Mouse (Mus musculus) hindbrain, embryonic 10.5 days (tissue): Measurements from ENCODE around the gene Aff3. TPM values are rescaled to one million over a fixed set of nuclear protein-coding genes. Genes with fewer than 3 reads are reported as not detected.

Source experiments
- DNase-seq: peaks from one replicate; pipeline ENCODE4 v3.0.0-alpha.2; 2017; ENCODE audit warnings: low spot score
- H3K27ac ChIP-seq: fragments of 300-500 bp; sonication (generic); 2 replicates; pipeline ENCODE4 v1.5.1; 2016; ENCODE audit warnings: mild to moderate bottlenecking, moderate library complexity
- H3K27me3 ChIP-seq: fragments of 300-500 bp; sonication (generic); 2 replicates; pipeline ENCODE4 v1.6.1; 2016; ENCODE audit warnings: mild to moderate bottlenecking; ENCODE audit not compliant: poor library complexity, insufficient read depth, severe bottlenecking
- H3K36me3 ChIP-seq: fragments of 300-500 bp; sonication (generic); 2 replicates; pipeline ENCODE4 v1.6.1; 2016; ENCODE audit warnings: mild to moderate bottlenecking, moderate library complexity
- H3K4me1 ChIP-seq: fragments of 300-500 bp; sonication (generic); replicated peaks from 2 replicates; pipeline ENCODE4 v1.6.1; 2016; ENCODE audit warnings: mild to moderate bottlenecking
- H3K4me3 ChIP-seq: fragments of 300-500 bp; sonication (generic); 2 replicates; pipeline ENCODE4 v1.5.1; 2016; ENCODE audit warnings: mild to moderate bottlenecking, moderate library complexity
- H3K9me3 ChIP-seq: fragments of 300-500 bp; sonication (generic); 2 replicates; pipeline ENCODE4 v1.6.1; 2016; ENCODE audit warnings: mild to moderate bottlenecking, moderate library complexity
- WGBS: fragments of 180-500 bp; shearing (Covaris S2); methylation state at CpG from one replicate; pipeline ENCODE4 v1.1.7; 2016; 5-methylcytosine and 5-hydroxymethylcytosine counted together
- polyA plus RNA-seq: library from polyadenylated mRNA; unstranded; fragments of >200 nt; fragmentation: Nextera tagmentation; extraction: Ambion mirVana; gene quantifications from 2 replicates; pipeline ENCODE4 v1.2.1, GENCODE M21; 2016

Gene Aff3
- polyA plus RNA-seq, 1 experiment from 2014 or later: 11.4 TPM

- H3K36me3 ChIP-seq: no peaks in the 10 kb centered on the region
- 89% methylated on average over 6 of the region's 6 CpGs for WGBS
- no peak for DNase-seq
- H3K27ac ChIP-seq: no peak overlapping the region
- no peak overlapping the region for H3K4me3 ChIP-seq
- no peaks in the 10 kb centered on the region for H3K9me3 ChIP-seq
- no peaks in the 10 kb centered on the region for H3K27me3 ChIP-seq
- peaks cover 16% of the 10 kb centered on the region; the same call in 1 of the 2 replicates for H3K4me1 ChIP-seq
Observed at GRCm38 (mm10) chr1:38489733-38490132, 175.0 kb downstream of the Aff3 start.

GRCm38 (mm10) chr1:38488667-38489210 lies 176.0 kb downstream of the Aff3 start:
- H3K9me3 ChIP-seq: no peaks in the 10 kb centered on the region
- H3K27ac ChIP-seq: peak overlapping the region; percentile 45; the same call in 1 of the 2 replicates
- H3K27me3 ChIP-seq: no peaks in the 10 kb centered on the region
- 81% methylated on average over 8 of the region's 8 CpGs for WGBS
- no peak for DNase-seq
- H3K4me1 ChIP-seq: peaks cover 12% of the 10 kb centered on the region; the same call in 1 of the 2 replicates
- H3K36me3 ChIP-seq: no peaks in the 10 kb centered on the region
- H3K4me3 ChIP-seq: no peak overlapping the region

GRCm38 (mm10) chr1:38487884-38488283 lies 176.9 kb downstream of the Aff3 start:
- 93% methylated on average over 2 of the region's 2 CpGs for WGBS

GRCm38 (mm10) chr1:38483191-38483590 lies 181.6 kb downstream of the Aff3 start:
- DNase-seq: no peak
- Histone ChIP-seq H3K4me1 (0 out of 2 replicates have a peak, but pooled peaks cover 3% of the 10 kb centered on the region), H3K36me3 (peaks cover 4% of the 10 kb centered on the region; the same call in 1 of the 2 replicates), H3K9me3 (no peaks in the 10 kb centered on the region), H3K4me3 (no peak overlapping the region), H3K27me3 (no peaks in the 10 kb centered on the region), H3K27ac (no peak overlapping the region)
- 81% methylated on average over 2 of the region's 2 CpGs for WGBS

More at GRCm38 (mm10) chr1:38487884-38488283, 176.9 kb downstream of the Aff3 start:
- Histone ChIP-seq H3K27ac (no peak overlapping the region), H3K4me1 (peaks cover 10% of the 10 kb centered on the region; the same call in 1 of the 2 replicates), H3K27me3 (no peaks in the 10 kb centered on the region), H3K4me3 (no peak overlapping the region), H3K36me3 (no peaks in the 10 kb centered on the region), H3K9me3 (no peaks in the 10 kb centered on the region)
- DNase-seq: no peak

GRCm38 (mm10) chr1:38478246-38478743 lies 186.5 kb downstream of the Aff3 start:
- H3K36me3 ChIP-seq: peaks cover 4% of the 10 kb centered on the region; the same call in 1 of the 2 replicates
- no peak overlapping the region for H3K27ac ChIP-seq
- no peak overlapping the region for H3K4me3 ChIP-seq
- no peaks in the 10 kb centered on the region for H3K9me3 ChIP-seq
- no peak for DNase-seq
- WGBS: 77% methylated on average over 9 of the region's 9 CpGs
- H3K27me3 ChIP-seq: no peaks in the 10 kb centered on the region
- H3K4me1 ChIP-seq: peaks cover 13% of the 10 kb centered on the region

- H3K36me3 ChIP-seq: no peaks in the 10 kb centered on the region
- no peaks in the 10 kb centered on the region for H3K27me3 ChIP-seq
- no peak for DNase-seq
Observed at GRCm38 (mm10) chr1:38470817-38471216, 193.9 kb downstream of the Aff3 start.

GRCm38 (mm10) chr1:38470166-38470565 lies 194.6 kb downstream of the Aff3 start:
- no peaks in the 10 kb centered on the region for H3K36me3 ChIP-seq
- no peak overlapping the region for H3K4me3 ChIP-seq
- H3K27me3 ChIP-seq: no peaks in the 10 kb centered on the region
- no peak for DNase-seq
- H3K4me1 ChIP-seq: peaks cover 21% of the 10 kb centered on the region
- H3K9me3 ChIP-seq: no peaks in the 10 kb centered on the region
- 80% methylated on average over 5 of the region's 5 CpGs for WGBS
- H3K27ac ChIP-seq: no peak overlapping the region

More at GRCm38 (mm10) chr1:38470817-38471216, 193.9 kb downstream of the Aff3 start:
- Histone ChIP-seq H3K4me1 (peaks cover 27% of the 10 kb centered on the region), H3K9me3 (no peaks in the 10 kb centered on the region), H3K4me3 (no peak overlapping the region), H3K27ac (no peak overlapping the region)
- 75% methylated on average over 11 of the region's 11 CpGs for WGBS

GRCm38 (mm10) chr1:38467305-38468083 lies 197.3 kb downstream of the Aff3 start:
- 61% methylated on average over 7 of the region's 7 CpGs for WGBS
- H3K4me1 ChIP-seq: peaks cover 23% of the 10 kb centered on the region
- no peak overlapping the region for H3K27ac ChIP-seq
- H3K27me3 ChIP-seq: no peaks in the 10 kb centered on the region
- no peak for DNase-seq
- H3K9me3 ChIP-seq: no peaks in the 10 kb centered on the region
- H3K36me3 ChIP-seq: no peaks in the 10 kb centered on the region
- H3K4me3 ChIP-seq: no peak overlapping the region

- Histone ChIP-seq H3K27ac (peak overlapping the region; percentile 30; the same call in 1 of the 2 replicates), H3K9me3 (no peaks in the 10 kb centered on the region), H3K4me1 (peaks cover 31% of the 10 kb centered on the region), H3K27me3 (no peaks in the 10 kb centered on the region), H3K36me3 (no peaks in the 10 kb centered on the region), H3K4me3 (no peak overlapping the region)
- WGBS: 72% methylated on average over 7 of the region's 7 CpGs
- no peak for DNase-seq
Observed at GRCm38 (mm10) chr1:38456719-38457269, 208.0 kb downstream of the Aff3 start.

- DNase-seq: no peak
- Histone ChIP-seq H3K36me3 (no peaks in the 10 kb centered on the region), H3K4me3 (no peak overlapping the region), H3K9me3 (no peaks in the 10 kb centered on the region), H3K27me3 (no peaks in the 10 kb centered on the region), H3K4me1 (peaks cover 36% of the 10 kb centered on the region), H3K27ac (no peak overlapping the region)
- WGBS: 94% methylated on average over 8 of the region's 8 CpGs
Observed at GRCm38 (mm10) chr1:38454921-38455320, 209.8 kb downstream of the Aff3 start.

- WGBS: 92% methylated on average over 6 of the region's 6 CpGs
- Histone ChIP-seq H3K36me3 (no peaks in the 10 kb centered on the region), H3K27me3 (no peaks in the 10 kb centered on the region), H3K4me3 (no peak overlapping the region), H3K27ac (no peak overlapping the region), H3K4me1 (peaks cover 50% of the 10 kb centered on the region), H3K9me3 (no peaks in the 10 kb centered on the region)
- no peak for DNase-seq
Observed at GRCm38 (mm10) chr1:38451367-38451766, 213.4 kb downstream of the Aff3 start.

- DNase-seq: no peak
- peak overlapping the region; percentile 60 for H3K27ac ChIP-seq
- WGBS: 88% methylated on average over 12 of the region's 12 CpGs
Observed at GRCm38 (mm10) chr1:38450677-38451076, 214.1 kb downstream of the Aff3 start.

More at GRCm38 (mm10) chr1:38450677-38451076, 214.1 kb downstream of the Aff3 start:
- H3K27me3 ChIP-seq: no peaks in the 10 kb centered on the region
- no peak overlapping the region for H3K4me3 ChIP-seq
- H3K9me3 ChIP-seq: no peaks in the 10 kb centered on the region
- no peaks in the 10 kb centered on the region for H3K36me3 ChIP-seq
- H3K4me1 ChIP-seq: peaks cover 56% of the 10 kb centered on the region
